Mouse (Mus musculus): ENCODE data around the gene Iqck. TPM values are rescaled to one million over a fixed set of nuclear protein-coding genes. Genes with fewer than 3 reads are reported as not detected.

Iqck gene
- polyA plus RNA-seq (2021; fragmentation: Nextera tagmentation), result 4.7 and 5.2 TPM in 2 replicates
- long read RNA-seq, experiment 1, partial matches to known transcripts, result 0 of 10 reads
- long read RNA-seq, experiment 1, other reads (novel, unspliced or antisense), result 2 of 10 reads
- long read RNA-seq, experiment 2, partial matches to known transcripts, result 0 of 1 reads
- long read RNA-seq, experiment 2, other reads (novel, unspliced or antisense), result 1 of 1 reads

GRCm38 (mm10) chr7:118855171-118855876 lies at the start of gene Iqck:
Gene Iqck, plus strand, starts transcription at chr7:118855752.

GRCm38 (mm10) chr7:118855877-118856304 lies 339 bp downstream of the Iqck start, which contains the start of gene Knop1:
Gene Knop1, minus strand, starts transcription at chr7:118856254.

GRCm38 (mm10) chr7:118995007-118995406 lies 139.5 kb downstream of the Iqck start, which contains the start of gene Gprc5b:
Gene Gprc5b, minus strand, starts transcription at chr7:118995211.

Other genes with a start within 250 kb of the Iqck start
- 390 and 462 TPM in 2 replicates for gene Gde1, start 150.0 kb upstream of the Iqck start, polyA plus RNA-seq (2021; fragmentation: Nextera tagmentation)
- gene Ccp110, start 143.2 kb upstream of the Iqck start, polyA plus RNA-seq (2021; fragmentation: Nextera tagmentation), result 15.0 and 20.3 TPM in 2 replicates
- gene Vps35l, start 115.5 kb upstream of the Iqck start, polyA plus RNA-seq (2021; fragmentation: Nextera tagmentation), result 31.6 and 37.4 TPM in 2 replicates
- gene Knop1, start 502 bp downstream of the Iqck start, polyA plus RNA-seq (2021; fragmentation: Nextera tagmentation), result 23.6 TPM in 2 replicates
- 43.1 and 57.8 TPM in 2 replicates for gene Gprc5b, start 139.5 kb downstream of the Iqck start, polyA plus RNA-seq (2021; fragmentation: Nextera tagmentation)